Mouse (Mus musculus): ENCODE data around the gene Gm3667. TPM values are rescaled to one million over a fixed set of nuclear protein-coding genes. Genes with fewer than 3 reads are reported as not detected.
"Not testable (repeated sequence)": the region's sequence is repeated elsewhere in the genome, so short reads cannot be mapped to it uniquely, and the experiment has no call there.

Gm3667 gene
- 0.86 and 1.3 TPM in 2 replicates for polyA plus RNA-seq (2016; fragmentation: Nextera tagmentation; extraction: Ambion mirVana)

DNA sequence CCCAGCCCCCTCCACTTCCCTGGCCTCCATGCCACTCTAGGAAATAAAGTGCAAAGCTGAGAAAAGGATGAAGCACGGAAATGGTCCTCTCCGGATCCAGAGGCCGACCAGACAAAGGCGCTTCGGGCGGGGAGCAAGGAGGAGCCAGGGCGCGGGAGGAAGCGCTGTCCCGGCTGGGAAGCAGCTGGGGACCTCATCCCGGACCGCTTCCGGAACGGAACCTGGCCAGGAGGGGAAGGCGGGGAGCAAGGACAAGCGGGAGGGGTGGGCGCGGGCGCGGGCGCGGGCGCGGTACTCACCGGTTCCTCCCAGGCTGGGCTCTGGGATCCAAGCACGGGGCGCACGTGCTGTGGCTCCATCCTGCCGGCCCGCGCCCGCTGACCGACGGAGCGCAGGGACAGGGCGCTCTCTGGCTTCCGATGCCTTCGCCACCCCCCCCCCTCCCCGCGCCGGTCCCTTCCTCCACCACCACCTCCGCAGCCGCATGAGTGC, at the start of gene Gm3667:
Gene Gm3667, minus strand, starts transcription at position 442 of the 492 bp plus-strand sequence.
- peak within 1 kb of the TSS; percentile 41; the same call in 1 of the 2 replicates for H3K9ac ChIP-seq

DNA sequence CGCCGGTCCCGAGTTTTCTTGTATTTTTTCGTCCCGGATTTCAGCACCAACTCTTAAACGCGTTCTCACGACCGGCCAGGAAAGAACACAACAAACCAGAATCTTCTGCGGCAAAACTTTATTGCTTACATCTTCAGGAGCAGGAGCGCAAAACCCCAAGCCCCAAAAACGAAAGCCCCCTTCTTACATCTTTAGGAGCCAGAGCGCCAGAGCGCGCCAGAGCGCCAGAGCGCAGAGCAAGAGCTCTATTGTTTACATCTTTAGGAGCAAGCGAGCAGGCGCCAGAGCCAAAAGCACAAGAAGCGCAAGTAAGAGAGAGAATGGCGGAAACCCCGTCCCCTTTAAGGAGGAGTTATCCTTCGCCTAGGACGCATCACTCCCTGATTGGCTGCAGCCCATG, 10.1 kb upstream of the Gm3667 start:
- not testable (repeated sequence) for ATAC-seq (ENCODE audit: insufficient number of reproducible peaks, low FRiP score); H3K36me3 ChIP-seq; H3K27ac ChIP-seq (ENCODE audit: poor library complexity, severe bottlenecking); H3K4me1 ChIP-seq (replicated peaks); H3K9ac ChIP-seq; H3K4me3 ChIP-seq; H3K27me3 ChIP-seq (replicated peaks); H3K9me3 ChIP-seq (replicated peaks); H3K4me2 ChIP-seq
- WGBS: 91% methylated on average over 19 of the region's 24 CpGs

More for the DNA sequence above, at the start of gene Gm3667:
- not testable (repeated sequence) for H3K27ac ChIP-seq (ENCODE audit: poor library complexity, severe bottlenecking); H3K36me3 ChIP-seq; H3K4me1 ChIP-seq (replicated peaks); ATAC-seq (ENCODE audit: insufficient number of reproducible peaks, low FRiP score); H3K27me3 ChIP-seq (replicated peaks); H3K9me3 ChIP-seq (replicated peaks)
- Histone ChIP-seq H3K4me3 (peak within 1 kb of the TSS; percentile 52), H3K4me2 (peak within 1 kb of the TSS; percentile 79)
- WGBS: 0% methylated on average over 6 of the region's 43 CpGs

DNA sequence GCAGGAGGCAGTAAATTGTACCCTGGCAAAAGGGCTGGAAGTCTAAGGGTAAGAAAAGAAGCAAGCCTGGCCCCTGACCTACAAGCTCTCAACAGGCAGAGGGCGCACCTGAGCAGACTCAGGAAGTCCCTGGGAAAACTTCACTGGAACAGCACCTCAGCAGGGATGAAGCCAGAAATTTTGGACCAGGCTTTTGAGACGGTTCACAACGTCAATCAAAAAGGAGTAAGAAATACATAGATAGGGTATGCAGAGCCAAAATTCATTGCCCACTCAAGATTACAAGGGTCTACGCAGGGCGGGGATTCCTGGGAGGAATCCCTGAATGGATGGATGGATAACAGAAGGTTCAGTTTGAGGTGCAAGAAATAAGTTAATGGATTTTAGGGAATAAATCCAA, 951 bp downstream of the Gm3667 start:
- not testable (repeated sequence) for ATAC-seq (ENCODE audit: insufficient number of reproducible peaks, low FRiP score); H3K4me1 ChIP-seq (replicated peaks); H3K36me3 ChIP-seq; H3K9me3 ChIP-seq (replicated peaks); H3K27me3 ChIP-seq (replicated peaks); H3K9ac ChIP-seq; H3K27ac ChIP-seq (ENCODE audit: poor library complexity, severe bottlenecking)
- Histone ChIP-seq H3K4me2 (peak overlapping the region; percentile 79), H3K4me3 (peak overlapping the region; percentile 52)
- 9% methylated on average over 5 of the region's 5 CpGs for WGBS

DNA sequence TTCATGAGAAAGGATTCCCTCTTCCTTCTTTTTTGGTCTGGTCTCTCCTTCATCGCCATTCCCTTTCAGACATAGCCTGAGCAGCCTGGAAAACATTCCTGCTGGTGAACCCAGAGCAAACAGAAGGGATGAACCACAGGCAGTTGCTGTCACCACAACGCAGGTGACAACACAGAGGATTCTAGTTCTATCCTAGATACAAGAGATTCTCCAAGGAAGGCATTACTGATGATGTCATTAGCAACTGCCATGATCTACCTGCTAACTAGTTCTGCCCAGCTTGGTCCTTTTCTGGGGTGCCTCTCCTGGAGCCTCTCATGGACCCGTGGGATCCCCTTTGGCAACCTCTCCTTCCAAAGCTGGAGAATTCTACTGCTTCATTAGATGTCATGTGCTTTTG, 49.6 kb downstream of the Gm3667 start, which contains the start of gene Gm3642:
Gene Gm3642, minus strand, starts transcription at position 101 of the 400 bp plus-strand sequence.
- WGBS: no CpG with 5 or more reads among the region's 3 CpGs
- not testable (repeated sequence) for H3K27me3 ChIP-seq (replicated peaks); H3K27ac ChIP-seq (ENCODE audit: poor library complexity, severe bottlenecking); ATAC-seq (ENCODE audit: insufficient number of reproducible peaks, low FRiP score); H3K4me1 ChIP-seq (replicated peaks); H3K4me3 ChIP-seq; H3K4me2 ChIP-seq; H3K9me3 ChIP-seq (replicated peaks); H3K36me3 ChIP-seq; H3K9ac ChIP-seq

DNA sequence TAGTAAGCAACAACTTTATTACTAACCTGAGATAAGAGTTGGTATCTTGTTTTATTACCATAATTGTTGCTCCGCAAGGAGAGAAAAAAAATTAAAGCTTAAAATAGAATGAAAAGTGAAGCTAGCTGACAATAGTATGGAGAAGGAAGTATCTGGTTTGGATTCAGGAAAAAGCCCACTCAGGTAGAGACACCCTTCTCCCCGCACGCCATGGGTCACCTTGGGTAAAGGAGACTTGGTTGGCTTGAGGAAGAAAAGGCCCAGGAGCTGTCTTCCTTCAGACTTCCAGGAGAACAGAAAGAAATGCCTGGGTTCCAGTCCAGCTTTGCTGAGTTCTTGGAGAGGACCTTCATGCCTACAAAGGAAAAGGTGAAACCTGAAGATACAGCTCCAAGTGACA, 66.5 kb downstream of the Gm3667 start:
- H3K27ac ChIP-seq (ENCODE audit: poor library complexity, severe bottlenecking); H3K9ac ChIP-seq; H3K4me1 ChIP-seq (replicated peaks); H3K27me3 ChIP-seq (replicated peaks); ATAC-seq (ENCODE audit: insufficient number of reproducible peaks, low FRiP score); H3K9me3 ChIP-seq (replicated peaks); H3K4me2 ChIP-seq; H3K4me3 ChIP-seq; H3K36me3 ChIP-seq: not testable (repeated sequence)
- 82% methylated on average over 3 of the region's 3 CpGs for WGBS

Other genes starting within 250 kb of the Gm3667 start
- gene Gm10251, start 205.8 kb downstream of the Gm3667 start, polyA plus RNA-seq (2016; fragmentation: Nextera tagmentation; extraction: Ambion mirVana): 0.26 TPM in 1 of 2 replicates, not detected in the other
- gene Gm8050, start 169.7 kb downstream of the Gm3667 start, polyA plus RNA-seq (2016; fragmentation: Nextera tagmentation; extraction: Ambion mirVana): not detected in 2 replicates
- 11.7 and 12.6 TPM in 2 replicates for gene Gm3636, start 147.6 kb downstream of the Gm3667 start, polyA plus RNA-seq (2016; fragmentation: Nextera tagmentation; extraction: Ambion mirVana)
- gene Gm8362, start 115.6 kb downstream of the Gm3667 start, polyA plus RNA-seq (2016; fragmentation: Nextera tagmentation; extraction: Ambion mirVana): not detected in 2 replicates
- not detected in 2 replicates for gene Gm3642, start 49.7 kb downstream of the Gm3667 start, polyA plus RNA-seq (2016; fragmentation: Nextera tagmentation; extraction: Ambion mirVana)
- gene Gm6356, start 83.9 kb upstream of the Gm3667 start, polyA plus RNA-seq (2016; fragmentation: Nextera tagmentation; extraction: Ambion mirVana): not detected in 2 replicates
- 0.13 TPM in 1 of 2 replicates, not detected in the other for gene Gm10406, start 137.5 kb upstream of the Gm3667 start, polyA plus RNA-seq (2016; fragmentation: Nextera tagmentation; extraction: Ambion mirVana)
- gene Gm3685, start 155.0 kb upstream of the Gm3667 start, polyA plus RNA-seq (2016; fragmentation: Nextera tagmentation; extraction: Ambion mirVana): not detected in 2 replicates
- 1.2 and 1.4 TPM in 2 replicates for gene Gm3696, start 210.7 kb upstream of the Gm3667 start, polyA plus RNA-seq (2016; fragmentation: Nextera tagmentation; extraction: Ambion mirVana)
- gene Gm6676, start 235.4 kb upstream of the Gm3667 start, polyA plus RNA-seq (2016; fragmentation: Nextera tagmentation; extraction: Ambion mirVana): not detected in 2 replicates